Mouse (Mus musculus): ENCODE measurements around the gene Gm47996. TPM values are rescaled to one million over a fixed set of nuclear protein-coding genes. Genes with fewer than 3 reads are reported as not detected.
"Not testable (repeated sequence)": the region's sequence is repeated elsewhere in the genome, so short reads cannot be mapped to it uniquely, and the experiment has no call there.

Gm47996 gene
- total RNA-seq (2012; rRNA removed) (not detected in 2 replicates), polyA plus RNA-seq (2012; ENCODE audit: insufficient read depth in 1 of 2, insufficient read length in 2 of 2, low read depth in 1 of 2, low replicate concordance in 2 of 2, missing spikeins in 1 of 2) (not detected)

DNA sequence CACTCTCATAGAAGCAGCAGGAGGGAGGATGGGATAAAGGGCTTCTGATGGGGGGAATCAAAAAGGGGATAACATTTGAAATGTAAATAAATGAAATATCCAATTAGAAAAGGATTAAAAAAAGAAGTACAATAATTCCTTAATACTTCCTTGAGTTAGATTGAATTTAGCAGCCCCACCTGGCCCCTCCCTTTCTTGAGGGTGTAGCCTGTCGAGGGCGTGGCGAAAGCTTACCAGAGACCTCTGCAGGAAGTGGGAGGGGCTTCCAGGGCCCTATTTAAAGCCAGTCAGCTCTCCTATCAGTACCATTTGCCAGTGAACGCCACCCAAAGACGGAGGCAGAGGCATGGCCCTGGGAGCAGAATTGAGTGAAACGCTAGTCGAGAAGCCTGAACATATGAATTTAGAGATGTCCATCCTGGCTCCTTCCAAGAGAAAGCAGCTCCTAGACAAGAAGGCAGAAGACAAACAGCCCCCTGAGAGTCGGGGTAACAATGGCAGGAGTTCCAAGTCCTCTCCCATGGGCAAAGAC is at the start of gene Gm47996:
Gene Gm47996, plus strand, starts transcription at position 308 of the 532 bp plus-strand sequence.
- H3K9ac ChIP-seq (ENCODE audit: control insufficient read depth, low read depth, low read length, poor library complexity, severe bottlenecking); H3K4me3 ChIP-seq (ENCODE audit: control insufficient read depth in 1 of 2, insufficient read depth in 1 of 2, low read depth in 2 of 2, low read length in 2 of 2); DNase-seq (ENCODE audit: low read depth, low spot score); H3K36me3 ChIP-seq (ENCODE audit: control insufficient read depth in 1 of 2, insufficient read depth in 2 of 2, low read length in 2 of 2); H3K4me1 ChIP-seq (ENCODE audit: control insufficient read depth in 1 of 2, insufficient read depth in 2 of 2, low read length in 2 of 2); H3K27me3 ChIP-seq (ENCODE audit: control insufficient read depth in 1 of 2, insufficient read depth in 2 of 2, low read length in 2 of 2); H3K79me2 ChIP-seq (ENCODE audit: control insufficient read depth, insufficient read depth, low read length, poor library complexity); H3K27ac ChIP-seq (ENCODE audit: control insufficient read depth, low read depth, low read length); H3K9me3 ChIP-seq (replicated peaks; ENCODE audit: insufficient read depth, low read length): not testable (repeated sequence)
- peak in 1 of 2 experiments; percentile 32; a peak in 1 of 4 replicates for TF ChIP-seq POLR2A (IDR thresholded peaks at IDR 0.05; ENCODE audit: control insufficient read depth in 1 of 2, insufficient read depth in 1 of 2, low read depth in 1 of 2, low read length in 2 of 2, poor library complexity in 1 of 2)

DNA sequence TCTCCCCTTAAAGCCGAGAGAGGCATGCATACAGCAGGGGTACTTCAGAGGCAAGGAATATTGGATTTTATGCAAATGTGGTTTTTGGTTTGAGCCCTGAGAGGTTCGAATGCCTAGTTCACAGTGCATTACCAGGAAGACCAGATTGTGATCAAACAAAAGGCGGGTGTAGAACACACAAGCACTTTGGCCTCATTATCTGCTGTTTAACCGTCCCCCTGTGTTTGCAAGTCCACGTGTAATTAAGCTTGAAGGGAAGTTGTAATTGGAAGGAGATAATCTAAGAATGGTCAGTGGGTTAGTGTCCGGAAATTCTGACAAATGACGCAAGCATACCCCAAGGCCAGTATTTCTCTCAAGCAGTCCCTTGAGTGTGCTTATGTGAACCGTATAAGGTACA is 43.9 kb upstream of the Gm47996 start:
- H3K27me3 ChIP-seq (ENCODE audit: control insufficient read depth in 1 of 2, insufficient read depth in 2 of 2, low read length in 2 of 2), result no peaks in the 10 kb centered on the region
- no peaks in the 10 kb centered on the region for H3K9me3 ChIP-seq (replicated peaks; ENCODE audit: insufficient read depth, low read length)
- no peak overlapping the region for H3K9ac ChIP-seq (ENCODE audit: control insufficient read depth, low read depth, low read length, poor library complexity, severe bottlenecking)
- peak; percentile 41; the same call in 1 of the 2 replicates for TF ChIP-seq SIN3A (IDR thresholded peaks at IDR 0.05; ENCODE audit: low read length)
- TF ChIP-seq ETS1 (IDR thresholded peaks at IDR 0.05; ENCODE audit: low read depth, low read length), result 0 out of 2 replicates have a peak, but pooled peaks have one; percentile 20
- no peak for TF ChIP-seq JUND (IDR thresholded peaks at IDR 0.05; ENCODE audit: low read depth, low read length)
- no peak for TF ChIP-seq TBP (IDR thresholded peaks at IDR 0.05; ENCODE audit: low read depth, low read length)
- no peak for TF ChIP-seq SMC3 (IDR thresholded peaks at IDR 0.05; ENCODE audit: low read depth, low read length)
- no peak for TF ChIP-seq ZKSCAN1 (IDR thresholded peaks at IDR 0.05; ENCODE audit: low read depth, low read length)
- peak; percentile 57; the same call in 1 of the 2 replicates for TF ChIP-seq MAX (IDR thresholded peaks at IDR 0.05; ENCODE audit: low read length)
- peak; percentile 55; the same call in 1 of the 2 replicates for TF ChIP-seq MXI1 (IDR thresholded peaks at IDR 0.05; ENCODE audit: low read depth, low read length)
- no peak for TF ChIP-seq CTCF (IDR thresholded peaks at IDR 0.05 in 2 of 3, conservative IDR thresholded peaks at IDR 0.05 in 1 of 3; ENCODE audit: control insufficient read depth in 1 of 3, insufficient read depth in 1 of 3, low read depth in 2 of 3, low read length in 3 of 3, poor library complexity in 1 of 3, severe bottlenecking in 1 of 3)
- peak in 1 of 2 experiments; percentile 46; a peak in 1 of 4 replicates for TF ChIP-seq EP300 (IDR thresholded peaks at IDR 0.05; ENCODE audit: low read depth in 1 of 2, low read length in 2 of 2)
- 0 out of 2 replicates have a peak, but pooled peaks have one; percentile 23 for TF ChIP-seq MYC (IDR thresholded peaks at IDR 0.05; ENCODE audit: low read depth, low read length)
- TF ChIP-seq MEF2A (IDR thresholded peaks at IDR 0.05; ENCODE audit: extremely low read depth, insufficient replicate concordance, low read depth, low read length, poor library complexity, severe bottlenecking), result no peak
- TF ChIP-seq NRF1 (IDR thresholded peaks at IDR 0.05; ENCODE audit: insufficient read depth, low read depth, low read length, poor library complexity, severe bottlenecking), result no peak
- TF ChIP-seq POLR2A (IDR thresholded peaks at IDR 0.05; ENCODE audit: control insufficient read depth in 1 of 2, insufficient read depth in 1 of 2, low read depth in 1 of 2, low read length in 2 of 2, poor library complexity in 1 of 2), result no peak
- TF ChIP-seq GABPA (IDR thresholded peaks at IDR 0.05; ENCODE audit: low read depth, low read length), result no peak
- TF ChIP-seq USF2 (IDR thresholded peaks at IDR 0.05; ENCODE audit: borderline replicate concordance in 1 of 2, insufficient read depth in 1 of 2, low read depth in 1 of 2, low read length in 2 of 2), result no peak
- TF ChIP-seq GATA1 (IDR thresholded peaks at IDR 0.05; ENCODE audit: low read depth, low read length), result peak; percentile 38; the same call in 1 of the 2 replicates
- TF ChIP-seq RAD21 (IDR thresholded peaks at IDR 0.05; ENCODE audit: low read depth, low read length), result no peak
- peaks cover 14 to 20% of the 10 kb centered on the region in 2 experiments for H3K4me1 ChIP-seq (ENCODE audit: control insufficient read depth in 1 of 2, insufficient read depth in 2 of 2, low read length in 2 of 2)
- H3K79me2 ChIP-seq (ENCODE audit: control insufficient read depth, insufficient read depth, low read length, poor library complexity), result no peaks in the 10 kb centered on the region
- DNase-seq (ENCODE audit: low read depth, low spot score), result peak; percentile 23
- no peak overlapping the region for H3K27ac ChIP-seq (ENCODE audit: control insufficient read depth, low read depth, low read length)
- H3K4me3 ChIP-seq (ENCODE audit: control insufficient read depth in 1 of 2, insufficient read depth in 1 of 2, low read depth in 2 of 2, low read length in 2 of 2), result no peak overlapping the region
- H3K36me3 ChIP-seq (ENCODE audit: control insufficient read depth in 1 of 2, insufficient read depth in 2 of 2, low read length in 2 of 2), result peaks cover 0 to 12% of the 10 kb centered on the region in 2 experiments; a peak in 2 of 4 replicates

Measured in MEL (cell line).